Mouse (Mus musculus) MEL (cell line): ENCODE results near the gene Xpnpep1.

ENCODE experiments used
- CHD1 ChIP-seq: IDR thresholded peaks from 2 replicates; pipeline ENCODE4 v1.6.1; 2012; ENCODE audit warnings: low read depth, mild to moderate bottlenecking, inconsistent platforms, low read length, improper control_type of control experiment
- CTCF ChIP-seq, 3 experiments: IDR thresholded peaks in 2 of 3; conservative IDR thresholded peaks in 1 of 3; 2 replicates each; pipeline ENCODE4 v1.5.1; 2011 to 2012; ENCODE audit warnings: low read length in 3 of 3, low read depth in 2 of 3, mild to moderate bottlenecking in 2 of 3, improper control_type of control experiment in 1 of 3, inconsistent platforms in 1 of 3, mixed read lengths in 1 of 3, moderate library complexity in 1 of 3; ENCODE audit not compliant: control insufficient read depth in 1 of 3, insufficient read depth in 1 of 3, poor library complexity in 1 of 3, severe bottlenecking in 1 of 3
- EP300 ChIP-seq, 2 experiments: IDR thresholded peaks; 2 replicates each; pipeline ENCODE4 v1.6.1; 2011; ENCODE audit warnings: improper control_type of control experiment in 2 of 2, low read length in 2 of 2, low read depth in 1 of 2, mild to moderate bottlenecking in 1 of 2
- GABPA ChIP-seq: IDR thresholded peaks from 2 replicates; pipeline ENCODE4 v1.6.1; 2012; ENCODE audit warnings: low read depth, mild to moderate bottlenecking, inconsistent platforms, low read length, improper control_type of control experiment, moderate library complexity
- KAT2A ChIP-seq: conservative IDR thresholded peaks from 2 replicates; pipeline ENCODE4 v1.6.1; 2012; ENCODE audit warnings: low read depth, low read length, improper control_type of control experiment, inconsistent platforms
- MAX ChIP-seq: IDR thresholded peaks from 2 replicates; pipeline ENCODE4 v1.6.1; 2011; ENCODE audit warnings: low read length, improper control_type of control experiment
- POLR2A ChIP-seq, 2 experiments: IDR thresholded peaks; 2 replicates each; pipeline ENCODE4 v1.6.1; 2011 to 2012; ENCODE audit warnings: low read length in 2 of 2, mild to moderate bottlenecking in 2 of 2, control low read depth in 1 of 2, improper control_type of control experiment in 1 of 2, low read depth in 1 of 2, moderate library complexity in 1 of 2; ENCODE audit not compliant: control insufficient read depth in 1 of 2, insufficient read depth in 1 of 2, poor library complexity in 1 of 2
- POLR2AphosphoS2 ChIP-seq: IDR thresholded peaks from 2 replicates; pipeline ENCODE4 v1.6.1; 2011; ENCODE audit warnings: low read length, improper control_type of control experiment
- RAD21 ChIP-seq: IDR thresholded peaks from 2 replicates; pipeline ENCODE4 v1.6.1; 2011; ENCODE audit warnings: mild to moderate bottlenecking, low read depth, low read length, improper control_type of control experiment
- SIN3A ChIP-seq: IDR thresholded peaks from 2 replicates; pipeline ENCODE4 v1.6.1; 2012; ENCODE audit warnings: low read length, improper control_type of control experiment, inconsistent platforms
- TCF12 ChIP-seq: IDR thresholded peaks from 2 replicates; pipeline ENCODE4 v1.6.1; 2014; ENCODE audit warnings: low read depth, mild to moderate bottlenecking, inconsistent platforms, low read length, improper control_type of control experiment, moderate library complexity
- UBTF ChIP-seq: IDR thresholded peaks from 2 replicates; pipeline ENCODE4 v1.6.1; 2012; ENCODE audit warnings: low read depth, mild to moderate bottlenecking, inconsistent platforms, low read length, improper control_type of control experiment, moderate library complexity, borderline replicate concordance; ENCODE audit not compliant: insufficient read depth
- ZC3H11A ChIP-seq: IDR thresholded peaks from 2 replicates; pipeline ENCODE4 v1.6.1; 2012; ENCODE audit warnings: low read depth, mild to moderate bottlenecking, inconsistent platforms, low read length, improper control_type of control experiment
- ZKSCAN1 ChIP-seq: IDR thresholded peaks from 2 replicates; pipeline ENCODE4 v1.6.1; 2012; ENCODE audit warnings: low read depth, mild to moderate bottlenecking, inconsistent platforms, low read length, improper control_type of control experiment, moderate library complexity

DNA sequence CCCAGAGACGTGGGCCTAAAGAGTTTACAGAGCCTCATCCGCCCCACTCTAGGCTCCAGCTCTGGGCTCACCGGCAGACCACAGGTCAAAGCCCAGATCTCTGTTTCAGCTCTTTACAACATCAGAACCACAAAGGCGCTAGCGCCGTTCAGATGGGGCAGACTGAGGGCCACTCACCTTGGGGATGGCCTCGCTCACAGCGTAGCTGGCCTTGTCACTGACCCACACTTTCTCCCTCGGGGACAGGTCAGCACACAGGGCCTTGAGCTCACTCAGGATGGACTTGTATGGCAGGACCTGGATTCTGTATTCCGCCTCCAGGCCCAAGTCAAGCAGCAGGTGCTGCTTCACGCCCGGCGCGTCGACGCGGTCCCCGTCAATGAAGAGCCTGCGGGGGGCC, 34.0 kb downstream of the Xpnpep1 start:
- no peak for TF ChIP-seq POLR2AphosphoS2
- no peak for TF ChIP-seq CTCF (IDR thresholded peaks at IDR 0.05 in 2 of 3, conservative IDR thresholded peaks at IDR 0.05 in 1 of 3; ENCODE audit: control insufficient read depth in 1 of 3, insufficient read depth in 1 of 3, low read depth in 2 of 3, low read length in 3 of 3, poor library complexity in 1 of 3, severe bottlenecking in 1 of 3)
- no peak for TF ChIP-seq POLR2A (IDR thresholded peaks at IDR 0.05; ENCODE audit: control insufficient read depth in 1 of 2, insufficient read depth in 1 of 2, low read depth in 1 of 2, low read length in 2 of 2, poor library complexity in 1 of 2)
- TF ChIP-seq RAD21: no peak
- TF ChIP-seq ZKSCAN1: no peak
- TF ChIP-seq MAX: no peak
- no peak for TF ChIP-seq GABPA
- no peak for TF ChIP-seq EP300 (IDR thresholded peaks at IDR 0.05; ENCODE audit: low read depth in 1 of 2, low read length in 2 of 2)
- TF ChIP-seq UBTF: no peak
- no peak for TF ChIP-seq SIN3A
- no peak for TF ChIP-seq TCF12
- no peak for TF ChIP-seq ZC3H11A
- no peak for TF ChIP-seq KAT2A
- no peak for TF ChIP-seq CHD1
